Mouse (Mus musculus) olfactory bulb, adult 2 months (tissue): Measurements from ENCODE around the gene Adcy9.

Source experiments
- CTCF ChIP-seq: fragments of 200-500 bp; IDR thresholded peaks from 2 replicates; pipeline ENCODE4 v1.5.1; 2012; ENCODE audit warnings: low read depth, mild to moderate bottlenecking, low read length, moderate library complexity; ENCODE audit not compliant: insufficient read depth
- POLR2A ChIP-seq: fragments of 200-500 bp; IDR thresholded peaks from 2 replicates; pipeline ENCODE4 v1.6.1; 2012; ENCODE audit warnings: mild to moderate bottlenecking, low read depth, low read length, moderate library complexity; ENCODE audit not compliant: insufficient read depth

- TF ChIP-seq CTCF: no peak
- TF ChIP-seq POLR2A: no peak
Measured at GRCm38 (mm10) chr16:4411296-4411695, 9.0 kb downstream of the Adcy9 start.
